Comparison of ENCODE assay signal across 8 mouse cellular contexts in the genomic region with DNA sequence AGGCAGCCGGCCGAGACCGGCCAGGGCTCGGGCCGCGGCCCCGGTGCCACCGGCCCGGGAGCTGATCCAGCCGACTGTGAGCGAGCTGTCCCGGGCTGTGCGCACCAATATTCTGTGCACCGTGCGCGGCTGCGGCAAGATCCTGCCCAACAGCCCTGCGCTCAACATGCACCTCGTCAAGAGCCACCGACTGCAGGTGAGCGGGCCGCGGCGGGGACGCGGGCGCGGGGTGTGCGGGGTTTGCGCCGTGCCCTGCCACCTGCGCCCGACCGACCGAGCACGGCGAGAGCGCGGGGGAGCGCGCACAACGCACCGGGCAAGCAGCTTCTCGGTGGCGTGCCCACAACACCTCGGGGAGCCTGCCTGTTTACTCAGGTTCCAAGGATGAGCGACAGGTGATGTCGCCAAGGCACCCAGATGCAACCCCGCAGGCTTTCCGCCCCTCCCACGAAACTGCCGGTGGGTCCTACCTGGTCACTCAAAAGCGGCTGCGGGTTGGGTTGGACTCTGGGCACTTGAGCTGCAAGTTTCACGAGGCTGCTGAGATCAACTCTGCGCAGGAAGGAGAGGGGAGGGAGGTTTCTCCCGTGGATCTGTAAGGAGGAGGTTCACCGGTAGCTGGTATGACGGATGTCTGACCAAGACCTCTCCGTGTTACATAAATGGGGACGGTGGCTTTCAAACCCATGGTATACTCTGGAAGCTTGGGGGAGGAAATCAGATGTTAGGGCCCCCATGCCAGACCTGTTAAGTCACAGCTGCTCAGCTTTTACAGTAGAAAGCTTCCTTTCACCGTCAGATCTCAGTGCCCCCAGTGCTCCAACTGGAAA. TPM values are rescaled to one million over a fixed set of nuclear protein-coding genes. Genes with fewer than 3 reads are reported as not detected.
DNase-seq lines count a peak whose midpoint lies in the region; ATAC-seq and TF ChIP-seq lines count a peak whose summit lies in the region.

No protein-coding gene starts in this region.

- H3ac ChIP-seq in myocyte (ENCODE audit: control insufficient read depth, insufficient read length), result peak overlapping the region; percentile 73

- no peaks in the 10 kb centered on the region for H3K79me2 ChIP-seq in myocyte (ENCODE audit: control insufficient read depth, insufficient read depth)

- TF ChIP-seq CTCF in intestine, postnatal 0 days (IDR thresholded peaks at IDR 0.05; ENCODE audit: low read depth), result no peak
- no peak for TF ChIP-seq CTCF in stomach, postnatal 0 days (IDR thresholded peaks at IDR 0.05; ENCODE audit: low read depth)

- H3K9me3 ChIP-seq in intestine, postnatal 0 days (ENCODE audit: control insufficient read depth), result no peaks in the 10 kb centered on the region
- H3K9me3 ChIP-seq in liver, embryonic 13.5 days (replicated peaks), result no peaks in the 10 kb centered on the region
- no peaks in the 10 kb centered on the region for H3K9me3 ChIP-seq in stomach, postnatal 0 days (ENCODE audit: control insufficient read depth, low read length)

- TF ChIP-seq EP300 in stomach, postnatal 0 days (optimal IDR thresholded peaks at IDR 0.05), result no peak

- peak overlapping the region; percentile 47; the same call in 1 of the 2 replicates for H3K27ac ChIP-seq in intestine, postnatal 0 days (ENCODE audit: low read depth, low read length)
- peak overlapping the region; percentile 79 for H3K27ac ChIP-seq in liver, embryonic 13.5 days
- peak overlapping the region; percentile 20 for H3K27ac ChIP-seq in stomach, postnatal 0 days (replicated peaks)

- H3K9ac ChIP-seq in intestine, postnatal 0 days (ENCODE audit: low read depth, low read length), result peak overlapping the region; percentile 84
- peak overlapping the region; percentile 90 for H3K9ac ChIP-seq in liver, embryonic 13.5 days
- peak overlapping the region; percentile 90 for H3K9ac ChIP-seq in stomach, postnatal 0 days (ENCODE audit: low read length)

- peak overlapping the region; percentile 94 for H3K4me3 ChIP-seq in intestine, postnatal 0 days (ENCODE audit: low read depth, low read length)
- peak overlapping the region; percentile 98 for H3K4me3 ChIP-seq in liver, embryonic 13.5 days (replicated peaks)
- peak overlapping the region; percentile 49 for H3K4me3 ChIP-seq in myocyte
- peak overlapping the region; percentile 96 for H3K4me3 ChIP-seq in stomach, postnatal 0 days (ENCODE audit: low read depth, low read length)

- ATAC-seq in intestine, postnatal 0 days, result peak; percentile 50
- peak; percentile 41 for ATAC-seq in liver, embryonic 13.5 days (ENCODE audit: low read depth)
- ATAC-seq in stomach, postnatal 0 days (ENCODE audit: low FRiP score, low TSS enrichment), result peak; percentile 67

- intact Hi-C loops in gastrocnemius, postnatal 14 days (cut with DNase I; ENCODE audit: low total_unique reads), result loop anchor here (5.0 kb wide), 1 partner anchor 34 kb away; the partner anchor contains the start of gene 1700030J22Rik

- TF ChIP-seq POLR2A in myocyte (IDR thresholded peaks at IDR 0.05; ENCODE audit: insufficient read length, low read depth), result no peak

- H3K4me2 ChIP-seq in intestine, postnatal 0 days (replicated peaks; ENCODE audit: low read depth), result peak overlapping the region; percentile 93
- peak overlapping the region; percentile 98 for H3K4me2 ChIP-seq in liver, embryonic 13.5 days
- peak overlapping the region; percentile 96 for H3K4me2 ChIP-seq in myocyte (ENCODE audit: low read depth)
- H3K4me2 ChIP-seq in stomach, postnatal 0 days (replicated peaks; ENCODE audit: low read depth), result peak overlapping the region; percentile 99

- peaks cover 3% of the 10 kb centered on the region; the same call in 1 of the 2 replicates for H3K36me3 ChIP-seq in intestine, postnatal 0 days (ENCODE audit: control insufficient read depth, insufficient read depth)
- H3K36me3 ChIP-seq in liver, embryonic 13.5 days, result peaks cover 21% of the 10 kb centered on the region
- H3K36me3 ChIP-seq in myocyte (ENCODE audit: control insufficient read depth, insufficient read depth), result no peaks in the 10 kb centered on the region
- no peaks in the 10 kb centered on the region for H3K36me3 ChIP-seq in stomach, postnatal 0 days (ENCODE audit: control insufficient read depth, insufficient read depth, low read length)

- WGBS in intestine, postnatal 0 days, result under 1% methylated on average over 51 of the region's 62 CpGs
- under 1% methylated on average over 62 of the region's 62 CpGs for WGBS in liver, embryonic 13.5 days (ENCODE audit: insufficient replicate concordance)
- under 1% methylated on average over 60 of the region's 62 CpGs for WGBS in stomach, postnatal 0 days

- peak; percentile 93 for DNase-seq in heart, adult 11 months
- no peak for DNase-seq in heart, adult 8-10 months (ENCODE audit: low spot score)
- DNase-seq in cerebellum, postnatal 10 days, result peak; percentile 59
- DNase-seq in gastrocnemius, postnatal 14 days, result peak; percentile 15
- DNase-seq in liver, embryonic 13.5 days, result peak; percentile 16
- DNase-seq in stomach, postnatal 0 days (ENCODE audit: low spot score), result peak; percentile 40

- no peaks in the 10 kb centered on the region for H3K27me3 ChIP-seq in intestine, postnatal 0 days (replicated peaks; ENCODE audit: control insufficient read depth, insufficient read depth, low read length)
- no peaks in the 10 kb centered on the region for H3K27me3 ChIP-seq in liver, embryonic 13.5 days
- no peaks in the 10 kb centered on the region for H3K27me3 ChIP-seq in myocyte (ENCODE audit: control insufficient read depth, insufficient read depth, insufficient read length)
- no peaks in the 10 kb centered on the region for H3K27me3 ChIP-seq in stomach, postnatal 0 days (ENCODE audit: control insufficient read depth, insufficient read depth, low read length)

- H3K4me1 ChIP-seq in intestine, postnatal 0 days (replicated peaks; ENCODE audit: control insufficient read depth, insufficient read depth, low read length), result no peaks in the 10 kb centered on the region; the same call in 1 of the 2 replicates
- peaks cover 60% of the 10 kb centered on the region for H3K4me1 ChIP-seq in liver, embryonic 13.5 days (replicated peaks)
- no peaks in the 10 kb centered on the region for H3K4me1 ChIP-seq in stomach, postnatal 0 days (replicated peaks; ENCODE audit: control insufficient read depth, insufficient read depth)

TF ChIP-seq in myocyte, 11 proteins besides CTCF, POLR2A, EP300 and RAD21:
- TF ChIP-seq SRF (IDR thresholded peaks at IDR 0.05; ENCODE audit: control insufficient read depth, insufficient read length, low read depth) (no peak), MYOD1 (IDR thresholded peaks at IDR 0.05; ENCODE audit: control insufficient read depth in 1 of 3, insufficient read length in 2 of 3, low read depth in 2 of 3) (peak in 1 of 3 experiments; percentile 4), MYOG (IDR thresholded peaks at IDR 0.05; ENCODE audit: control insufficient read depth in 1 of 3, insufficient read depth in 1 of 3, insufficient read length in 2 of 3, low read depth in 2 of 3) (peak in 2 of 3 experiments; percentile 8 to 22)

RNA-seq across cellular contexts. Expression of gene Atmin, which starts 0.6 kb away (rescaled TPM):
- 10 to 100 TPM; 15.9 to 18.0 (median 17.4) TPM for total RNA-seq in heart, adult 8-10 months (2022)
- 10 to 100 TPM; 10.9 to 12.2 TPM for total RNA-seq in gastrocnemius, postnatal 14 days (2021)
- 5.5 and 6.2 TPM in 2 replicates for polyA plus RNA-seq in intestine, postnatal 0 days (2015; fragmentation: Nextera tagmentation; extraction: Ambion mirVana)
- 4.6 and 5.2 TPM in 2 replicates for polyA plus RNA-seq in liver, embryonic 13.5 days (2015; fragmentation: Nextera tagmentation; extraction: Ambion mirVana)
- 7.8 TPM for polyA plus RNA-seq in myocyte (2012; fragmentation: generic; extraction: Trizol)
- 6.1 and 6.2 TPM in 2 replicates for polyA plus RNA-seq in stomach, postnatal 0 days (2015; fragmentation: Nextera tagmentation; extraction: Ambion mirVana)

RNA-seq across cellular contexts. Expression of gene Cenpn, which starts 22.2 kb away (rescaled TPM):
- total RNA-seq in heart, adult 8-10 months (2022), result under 1 TPM; 0.56 to 0.75 (median 0.63) TPM
- total RNA-seq in gastrocnemius, postnatal 14 days (2021), result 1 to 10 TPM; 1.9 to 2.1 TPM
- polyA plus RNA-seq in intestine, postnatal 0 days (2015; fragmentation: Nextera tagmentation; extraction: Ambion mirVana), result 4.7 and 5.7 TPM in 2 replicates
- polyA plus RNA-seq in liver, embryonic 13.5 days (2015; fragmentation: Nextera tagmentation; extraction: Ambion mirVana), result 33.2 and 36.2 TPM in 2 replicates
- 9.2 TPM for polyA plus RNA-seq in myocyte (2012; fragmentation: generic; extraction: Trizol)
- 7.2 and 8.3 TPM in 2 replicates for polyA plus RNA-seq in stomach, postnatal 0 days (2015; fragmentation: Nextera tagmentation; extraction: Ambion mirVana)

RNA-seq across cellular contexts. Expression of gene Cmc2, which starts 22.5 kb away (rescaled TPM):
- 10 to 100 TPM; 65.4 to 79.4 (median 70.2) TPM for total RNA-seq in heart, adult 8-10 months (2022)
- 10 to 100 TPM; 25.3 to 27.7 TPM for total RNA-seq in gastrocnemius, postnatal 14 days (2021)
- polyA plus RNA-seq in intestine, postnatal 0 days (2015; fragmentation: Nextera tagmentation; extraction: Ambion mirVana), result 50.7 and 58.0 TPM in 2 replicates
- polyA plus RNA-seq in liver, embryonic 13.5 days (2015; fragmentation: Nextera tagmentation; extraction: Ambion mirVana), result 89.0 and 93.9 TPM in 2 replicates
- 37.1 TPM for polyA plus RNA-seq in myocyte (2012; fragmentation: generic; extraction: Trizol)
- 43.2 and 47.7 TPM in 2 replicates for polyA plus RNA-seq in stomach, postnatal 0 days (2015; fragmentation: Nextera tagmentation; extraction: Ambion mirVana)

RNA-seq across cellular contexts. Expression of gene 1700030J22Rik, which starts 35.0 kb away (rescaled TPM):
- total RNA-seq in heart, adult 8-10 months (2022), result under 1 TPM; 0.35 to 0.46 (median 0.39) TPM
- total RNA-seq in gastrocnemius, postnatal 14 days (2021), result under 1 TPM; 0.14 to 0.24 TPM
- 0.34 and 0.46 TPM in 2 replicates for polyA plus RNA-seq in intestine, postnatal 0 days (2015; fragmentation: Nextera tagmentation; extraction: Ambion mirVana)
- polyA plus RNA-seq in liver, embryonic 13.5 days (2015; fragmentation: Nextera tagmentation; extraction: Ambion mirVana), result 0.44 and 0.53 TPM in 2 replicates
- 1.5 TPM for polyA plus RNA-seq in myocyte (2012; fragmentation: generic; extraction: Trizol)
- polyA plus RNA-seq in stomach, postnatal 0 days (2015; fragmentation: Nextera tagmentation; extraction: Ambion mirVana), result 0.45 and 0.56 TPM in 2 replicates

RNA-seq across cellular contexts. Expression of gene Gcsh, which starts 49.6 kb away (rescaled TPM):
- 10 to 100 TPM; 57.7 to 67.7 (median 62.0) TPM for total RNA-seq in heart, adult 8-10 months (2022)
- 10 to 100 TPM; 41.5 to 42.2 TPM for total RNA-seq in gastrocnemius, postnatal 14 days (2021)
- 91.8 and 93.7 TPM in 2 replicates for polyA plus RNA-seq in intestine, postnatal 0 days (2015; fragmentation: Nextera tagmentation; extraction: Ambion mirVana)
- polyA plus RNA-seq in liver, embryonic 13.5 days (2015; fragmentation: Nextera tagmentation; extraction: Ambion mirVana), result 90.2 and 91.0 TPM in 2 replicates
- polyA plus RNA-seq in myocyte (2012; fragmentation: generic; extraction: Trizol), result 23.2 TPM
- 87.5 and 89.3 TPM in 2 replicates for polyA plus RNA-seq in stomach, postnatal 0 days (2015; fragmentation: Nextera tagmentation; extraction: Ambion mirVana)

Comparison
In these comparisons a context has a peak if more than half of its experiments do, and no peak if none do; other contexts are left out.
1. H3K27ac ChIP-seq: peak in every context shown above with its lines; median percentile 79 in liver, embryonic 13.5 days; 47 in intestine, postnatal 0 days; 20 in stomach, postnatal 0 days.